Mouse (Mus musculus) brain, adult 2 months (tissue): Measurements from ENCODE around the gene Eif2s3y.

Experiments
- DNase-seq: peaks from one replicate; pipeline ENCODE4 v3.0.0; 2011; ENCODE audit warnings: low read depth, low spot score

Gene Eif2s3y

GRCm38 (mm10) chrY:1009882-1010751 is at the start of gene Eif2s3y:
Eif2s3y (plus strand) TSS chrY:1010543.
- peak; percentile 90 for DNase-seq
